Mouse (Mus musculus) adrenal gland, postnatal 10 days (tissue): ENCODE results near the gene Syt12. TPM values are rescaled to one million over a fixed set of nuclear protein-coding genes. Genes with fewer than 3 reads are reported as not detected.
A peak's percentile ranks its signal among the peaks of the same experiment; 100 is the strongest.
"Not testable (repeated sequence)": the region's sequence is repeated elsewhere in the genome, so short reads cannot be mapped to it uniquely, and the experiment has no call there.

Source experiments
- DNase-seq: peaks from one replicate; pipeline ENCODE4 v3.0.0; 2021; ENCODE audit warnings: mixed read lengths
- total RNA-seq, 2 experiments: library from RNA; stranded (reverse); gene quantifications; 2 replicates each; pipeline ENCODE4 v1.2.3; 2021

Syt12 gene
- total RNA-seq, 2 experiments from 2014 or later = 18.8 to 22.7 TPM

DNA sequence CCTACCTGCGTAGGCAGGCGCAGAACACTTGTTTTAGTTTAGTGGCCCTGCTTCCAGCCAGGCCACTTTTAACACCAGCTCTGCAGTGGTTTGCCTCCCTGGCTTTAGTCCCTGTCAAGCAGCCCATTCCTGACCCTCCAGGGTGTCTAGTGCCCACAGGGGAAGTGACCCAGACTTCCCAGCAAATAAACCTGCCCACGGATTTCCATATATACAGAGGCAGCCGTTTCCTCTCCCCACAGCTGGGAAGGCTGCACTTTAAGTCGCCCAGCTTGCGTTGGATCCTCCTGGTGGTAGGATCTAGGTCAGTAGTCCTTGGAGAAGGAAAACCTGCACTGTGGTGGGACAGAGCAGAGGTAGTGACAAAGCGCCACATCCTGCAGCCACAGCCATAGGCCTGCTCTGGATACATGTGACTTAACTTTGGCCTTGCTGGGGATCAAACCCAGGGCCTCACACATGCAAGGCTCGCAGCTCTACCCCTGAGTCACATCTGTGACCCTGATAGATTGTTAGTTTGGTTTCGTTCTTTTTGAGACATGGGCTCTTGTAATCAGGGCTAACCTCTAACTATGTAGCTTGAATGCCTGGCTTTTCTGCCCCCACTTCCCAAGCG is 13.9 kb upstream of the Syt12 start:
- DNase-seq = peak; percentile 48

DNA sequence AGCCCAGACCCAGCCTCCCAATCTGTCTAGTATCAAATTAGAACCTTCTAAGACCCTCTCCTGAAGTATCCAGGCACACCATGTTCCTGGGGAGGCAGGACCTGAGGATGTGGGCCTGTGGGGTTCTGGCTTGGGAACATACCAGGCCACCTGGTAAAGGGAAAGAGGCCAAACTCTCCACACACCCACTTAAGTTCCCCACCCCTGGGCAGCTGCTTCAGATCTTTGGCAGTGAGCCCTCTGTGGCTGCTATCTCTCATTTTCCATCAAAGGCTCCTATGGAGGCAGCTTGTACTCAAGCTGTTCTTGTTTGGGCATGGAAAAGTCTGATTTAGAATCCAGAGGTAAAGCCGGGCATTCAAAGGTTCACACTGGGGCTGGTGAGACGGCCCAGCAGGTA is 10.6 kb upstream of the Syt12 start:
- no peak for DNase-seq

DNA sequence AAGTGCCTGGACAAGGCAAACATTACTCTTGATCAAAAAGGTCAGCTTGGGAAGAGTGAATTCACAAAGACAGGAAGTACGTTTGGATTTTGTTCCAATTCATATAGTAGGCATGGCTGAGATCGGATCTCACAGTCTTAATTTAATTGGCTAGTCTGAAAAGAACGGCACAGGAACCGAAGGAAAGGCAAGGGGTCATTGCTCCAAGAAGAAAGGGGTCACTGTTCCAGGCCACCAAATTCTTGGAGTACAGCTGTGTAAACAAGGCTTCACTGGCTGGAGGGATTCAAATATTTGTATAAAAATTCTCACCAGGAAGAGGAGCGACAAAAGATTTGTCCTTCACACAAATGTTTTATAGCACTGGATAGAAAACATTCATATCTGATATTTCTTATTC is 7.8 kb upstream of the Syt12 start:
- no peak for DNase-seq

DNA sequence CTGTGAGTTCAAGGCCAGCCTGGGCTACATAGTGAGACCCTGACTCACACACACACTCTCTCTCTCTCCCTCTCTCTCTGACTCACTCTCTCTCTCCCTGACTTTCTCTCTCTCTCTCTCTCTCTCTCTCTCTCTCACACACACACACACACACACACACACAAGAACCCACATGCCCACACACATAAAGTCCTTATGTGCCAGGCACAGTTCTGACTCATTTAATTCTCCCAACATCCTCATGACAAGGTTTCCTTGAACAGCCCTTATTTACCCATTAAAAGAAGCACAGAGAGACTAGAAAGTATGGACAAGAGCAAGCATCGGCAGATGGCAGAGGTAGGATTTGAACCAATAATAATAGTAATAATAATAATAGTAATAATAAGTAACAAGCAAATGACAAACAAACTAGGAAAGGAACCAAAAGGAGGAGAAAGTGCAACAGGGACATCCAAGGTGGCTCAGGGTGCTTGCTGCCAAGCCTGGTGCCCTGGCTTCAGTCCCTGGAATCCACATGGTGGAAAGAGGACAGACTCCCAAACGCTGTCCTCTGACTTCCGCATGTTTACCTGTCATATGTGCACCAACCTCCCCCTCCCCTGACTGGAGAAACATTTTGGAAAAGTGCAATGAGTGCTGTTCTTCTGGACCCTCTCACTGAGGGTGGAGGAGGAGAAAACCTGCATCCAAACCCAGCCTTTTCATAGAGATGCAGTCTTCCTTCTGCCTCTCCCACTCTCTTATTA is 5.0 kb upstream of the Syt12 start:
- peak; percentile 43 for DNase-seq

DNA sequence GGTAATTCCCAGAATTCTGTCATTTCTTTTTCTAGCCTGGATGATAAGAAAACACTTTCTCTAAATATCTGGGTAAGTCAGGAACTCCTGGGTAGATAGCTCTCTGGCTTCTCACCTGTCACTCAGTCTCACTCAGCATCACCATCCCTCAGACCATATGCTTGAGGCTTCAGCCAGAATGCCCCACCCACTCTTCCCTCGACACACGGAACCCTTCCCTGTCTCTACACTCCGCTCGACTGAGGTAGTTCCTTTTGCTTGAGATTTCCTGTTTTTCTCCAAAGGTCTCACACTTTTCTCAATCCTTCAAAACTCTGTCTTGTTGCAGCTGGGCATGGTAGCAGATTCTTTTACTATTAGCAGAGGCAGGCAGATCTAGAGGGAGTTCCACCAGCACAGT is 4.1 kb upstream of the Syt12 start:
- DNase-seq = no peak

DNA sequence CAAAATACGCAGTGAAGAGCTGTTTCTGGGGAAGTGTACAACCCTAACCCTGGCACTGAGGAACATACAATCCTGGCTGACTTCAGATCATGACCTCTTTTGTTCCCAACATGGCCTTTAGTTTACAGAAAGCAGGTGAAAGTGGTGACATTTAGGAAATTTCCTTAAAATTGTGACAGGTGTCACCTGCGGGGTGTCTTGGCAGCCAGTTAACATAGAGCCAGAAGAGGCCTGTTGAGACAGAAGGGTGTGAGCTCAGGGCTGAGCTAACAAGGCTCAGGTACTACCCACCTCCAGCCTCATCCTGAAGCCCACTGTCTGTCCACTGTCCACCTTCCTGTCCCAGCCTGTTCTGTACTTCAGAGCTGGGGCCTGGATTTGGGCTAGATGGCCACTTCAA is 2.8 kb upstream of the Syt12 start:
- DNase-seq = no peak

DNA sequence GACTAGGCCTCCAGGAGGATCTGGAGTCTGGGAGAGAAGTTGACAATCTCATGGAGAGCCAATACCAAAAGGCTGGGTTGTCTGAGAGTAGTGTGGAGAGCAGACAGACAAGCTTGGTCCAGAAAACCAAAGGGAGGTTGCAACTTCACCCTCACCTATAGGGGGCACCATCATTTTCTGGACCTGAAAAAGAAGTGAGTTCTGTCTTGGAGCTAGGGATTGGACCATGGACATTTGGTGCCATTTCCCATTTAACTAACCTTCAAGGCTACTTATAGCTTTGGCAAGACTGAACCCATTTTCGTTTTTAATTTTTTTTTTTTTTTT is 906 bp upstream of the Syt12 start:
- DNase-seq = no peak

DNA sequence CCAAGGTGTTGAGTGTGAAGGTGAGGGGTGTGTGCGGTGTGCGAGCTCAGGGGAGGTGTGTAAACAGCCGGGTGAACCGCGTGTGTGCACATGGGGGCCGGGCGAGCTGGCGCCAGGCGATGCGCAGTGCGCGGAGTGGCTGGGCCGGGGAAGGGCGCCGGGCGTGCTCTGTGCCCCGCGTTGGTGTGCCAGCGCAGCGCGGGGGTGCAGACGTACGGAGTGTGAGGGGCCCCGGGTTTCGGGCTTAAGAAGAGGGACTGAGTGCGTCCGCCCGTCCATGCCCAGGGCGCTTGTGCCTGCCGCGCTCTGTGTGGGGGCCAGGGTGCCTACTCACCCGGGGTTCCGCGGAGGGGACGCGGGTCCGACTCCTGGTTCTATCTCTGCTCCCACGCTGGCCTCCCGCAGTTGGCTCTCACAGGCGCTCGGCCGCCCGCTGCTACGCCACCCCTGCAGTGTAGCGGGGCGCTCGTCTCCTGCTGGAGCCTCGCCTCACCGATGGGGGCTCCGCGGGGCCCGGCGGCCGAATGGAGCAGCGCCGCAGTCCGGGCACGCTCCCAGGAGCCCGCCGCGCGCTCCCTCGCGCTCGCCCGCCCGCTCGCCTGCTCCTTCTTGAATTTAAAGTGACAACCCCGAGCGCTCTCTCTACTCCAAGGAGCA is 518 bp downstream of the Syt12 start:
- DNase-seq = peak; percentile 73

DNA sequence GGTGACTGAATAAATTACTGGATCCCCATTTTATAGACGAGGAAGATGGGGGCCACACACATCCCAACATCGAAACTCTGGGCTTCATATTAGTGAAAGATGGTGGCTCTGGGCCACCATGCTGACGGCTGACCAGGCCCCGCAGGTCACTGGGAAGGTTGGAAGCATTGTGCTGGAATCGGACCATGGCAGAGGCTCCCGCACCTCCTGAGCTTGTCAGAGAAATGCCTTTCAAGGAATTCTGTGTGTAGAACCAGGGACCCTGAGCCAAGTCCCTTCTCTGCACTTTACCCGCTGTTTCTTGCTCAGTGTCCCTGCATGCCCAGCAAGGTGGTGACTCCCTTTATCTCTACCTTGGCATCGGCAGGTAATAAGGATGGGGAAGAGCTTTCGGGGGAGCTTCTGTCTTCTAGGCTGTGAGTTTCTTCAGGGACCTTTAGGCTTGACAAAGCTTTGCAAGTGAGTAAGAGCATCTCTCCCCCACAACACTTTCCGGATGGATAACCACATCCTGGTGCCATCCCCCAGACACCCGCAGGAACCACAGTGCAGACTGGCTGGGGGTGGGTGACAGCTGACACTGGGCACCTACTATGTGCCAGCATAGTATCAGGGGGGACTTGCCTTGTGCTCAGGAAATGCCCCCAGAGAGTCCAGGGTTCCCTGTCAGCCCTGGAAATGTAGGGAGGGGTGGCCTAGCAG is 1.9 kb downstream of the Syt12 start:
- DNase-seq = no peak

DNA sequence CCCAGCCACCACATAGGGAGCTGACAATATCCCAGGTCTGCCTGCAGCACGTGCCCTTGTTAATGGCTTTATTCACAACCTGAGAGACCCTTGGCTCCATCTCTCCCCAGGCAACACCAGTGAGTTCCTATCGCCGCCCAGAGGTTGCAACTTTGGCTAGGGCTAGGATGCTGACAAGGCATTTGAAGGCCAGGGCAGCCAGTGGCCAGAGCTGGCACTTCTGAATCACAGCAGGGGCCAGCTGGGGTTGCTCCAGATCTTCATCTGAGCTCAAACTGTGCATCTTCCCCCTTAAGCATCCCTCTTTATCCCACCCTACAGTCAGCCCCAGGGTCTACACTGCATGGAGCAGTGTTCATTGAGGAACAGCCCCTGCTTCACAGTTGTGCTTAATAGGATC is 2.5 kb downstream of the Syt12 start:
- DNase-seq = no peak

DNA sequence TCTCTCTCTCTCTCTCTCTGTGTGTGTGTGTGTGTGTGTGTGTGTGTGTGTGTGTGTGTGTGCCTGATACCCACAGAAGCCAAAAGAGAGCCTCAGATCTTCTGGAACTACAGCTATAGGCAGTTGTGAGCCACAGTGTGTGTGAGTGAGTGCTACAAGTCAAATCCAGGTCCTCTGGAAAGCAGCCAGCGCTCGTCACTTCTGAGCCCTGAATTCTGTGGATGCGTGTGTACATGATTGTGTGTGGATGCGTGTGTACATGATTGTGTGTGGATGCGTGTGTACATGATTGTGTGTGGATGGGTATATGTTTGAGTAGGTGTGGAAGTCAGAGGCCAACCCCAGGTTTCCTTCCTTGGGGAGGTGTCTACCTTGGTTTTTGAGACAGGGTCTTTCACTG is 3.7 kb downstream of the Syt12 start:
- no peak for DNase-seq

DNA sequence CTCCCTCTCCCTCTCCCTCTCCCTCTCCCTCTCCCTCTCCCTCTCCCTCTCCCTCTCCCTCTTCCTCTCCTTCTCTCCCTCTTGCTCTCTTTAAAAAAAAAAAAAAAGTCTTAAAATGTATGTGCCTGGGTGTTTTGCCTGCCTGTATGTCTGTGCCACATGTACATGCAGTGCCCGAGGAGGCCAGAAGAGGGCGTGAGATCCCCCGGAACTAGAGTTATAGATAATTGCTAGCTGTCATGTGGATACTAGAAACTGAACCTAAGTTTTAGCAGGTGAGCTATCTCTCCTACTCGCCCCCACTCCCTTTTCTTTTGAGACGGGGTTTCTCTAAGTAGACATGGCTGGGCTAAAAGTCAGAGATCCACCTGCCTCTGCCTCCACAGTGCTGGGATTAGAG is 8.9 kb downstream of the Syt12 start:
- peak; percentile 59 for DNase-seq

DNA sequence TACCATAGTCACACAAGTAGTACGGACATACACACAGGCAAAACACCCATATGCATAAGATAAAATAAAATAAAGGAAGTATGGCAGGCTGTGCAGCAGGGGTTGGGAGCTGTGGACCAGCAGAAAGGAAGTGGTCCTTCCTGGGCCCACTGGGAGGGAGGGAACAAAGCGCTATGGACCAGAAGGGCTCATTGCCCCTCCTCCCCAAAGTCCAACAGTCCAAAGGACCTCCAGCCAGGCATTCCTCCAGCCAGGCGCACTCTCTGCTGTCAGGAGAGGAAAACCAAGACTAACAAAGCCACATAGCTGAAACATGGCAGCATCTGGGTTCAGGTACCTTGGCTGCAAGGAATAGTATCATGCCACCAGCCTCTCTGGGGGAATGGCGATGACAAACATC is 12.6 kb downstream of the Syt12 start:
- DNase-seq = no peak

DNA sequence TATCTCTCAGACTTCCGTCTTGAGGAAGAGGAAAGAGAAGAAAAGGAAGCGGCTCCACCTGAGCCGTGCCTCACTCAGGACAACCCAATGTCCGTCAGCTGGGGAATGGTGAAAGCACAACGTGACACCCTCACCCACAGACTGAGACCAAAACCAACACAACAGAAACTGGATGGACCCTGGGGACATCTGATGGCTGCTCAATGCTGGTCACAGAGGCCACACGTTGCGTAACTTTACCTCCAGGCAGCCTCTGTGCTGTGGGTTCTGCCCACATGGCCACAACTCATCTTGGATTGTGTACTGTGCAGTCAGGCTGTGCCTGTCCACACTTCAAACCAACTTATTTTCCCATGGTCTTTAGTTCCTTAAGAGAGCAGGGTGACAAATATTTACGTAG is 15.3 kb downstream of the Syt12 start:
- DNase-seq = peak; percentile 25

DNA sequence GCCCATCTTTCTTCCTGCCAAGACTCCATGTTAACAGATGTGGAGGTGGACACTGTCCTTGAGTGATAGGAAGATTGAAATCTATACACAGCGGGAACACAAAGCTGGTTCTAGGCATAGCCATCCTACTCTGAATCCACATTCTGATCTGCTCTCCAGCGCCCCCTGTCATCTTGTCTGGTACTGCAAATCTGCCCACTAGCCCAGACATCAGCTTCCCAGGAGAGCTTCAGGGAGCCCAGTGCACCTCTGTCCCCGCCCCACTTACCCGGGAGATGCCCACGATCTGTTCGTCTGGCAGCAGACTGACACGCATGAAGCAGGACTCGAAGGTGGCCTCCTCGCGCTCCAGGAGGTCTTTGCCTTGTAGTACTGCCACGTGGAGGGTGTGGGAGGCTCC is 21.0 kb downstream of the Syt12 start:
- DNase-seq = peak; percentile 81

DNA sequence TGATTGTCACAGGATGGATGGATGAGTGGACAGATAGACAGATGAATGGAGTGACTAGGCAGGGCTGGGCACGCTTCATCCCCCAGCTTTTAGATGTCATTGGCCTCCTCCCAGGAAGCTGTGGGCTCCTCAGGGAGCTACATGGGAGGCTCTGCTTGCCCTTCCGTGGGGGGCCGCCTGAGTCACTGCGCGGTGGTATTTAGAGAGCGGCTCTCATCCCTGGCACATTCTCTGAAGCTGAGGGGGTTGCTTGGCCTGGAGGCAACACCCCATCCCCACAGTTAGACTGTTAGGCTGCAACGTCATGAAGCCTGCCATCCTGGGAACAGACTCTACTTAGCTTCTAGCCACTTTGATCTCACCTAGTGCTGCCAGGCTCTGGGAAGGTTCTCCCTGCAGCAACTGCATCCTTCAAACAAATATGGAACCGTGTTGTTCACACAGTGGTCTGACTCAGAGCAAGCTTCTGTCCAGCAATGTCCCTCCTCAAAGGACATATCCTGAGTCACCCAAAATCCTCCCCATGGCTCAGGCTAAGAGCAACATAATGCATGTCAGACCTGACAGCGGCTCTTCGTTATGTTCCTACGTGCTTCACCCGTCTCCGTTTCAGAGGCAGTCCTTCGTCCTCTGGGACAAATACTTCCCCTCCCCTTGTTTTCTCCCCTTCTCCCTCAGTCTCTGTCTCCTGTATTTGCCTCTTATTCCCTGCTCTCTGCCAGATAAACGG is 22.0 kb downstream of the Syt12 start:
- peak; percentile 37 for DNase-seq

DNA sequence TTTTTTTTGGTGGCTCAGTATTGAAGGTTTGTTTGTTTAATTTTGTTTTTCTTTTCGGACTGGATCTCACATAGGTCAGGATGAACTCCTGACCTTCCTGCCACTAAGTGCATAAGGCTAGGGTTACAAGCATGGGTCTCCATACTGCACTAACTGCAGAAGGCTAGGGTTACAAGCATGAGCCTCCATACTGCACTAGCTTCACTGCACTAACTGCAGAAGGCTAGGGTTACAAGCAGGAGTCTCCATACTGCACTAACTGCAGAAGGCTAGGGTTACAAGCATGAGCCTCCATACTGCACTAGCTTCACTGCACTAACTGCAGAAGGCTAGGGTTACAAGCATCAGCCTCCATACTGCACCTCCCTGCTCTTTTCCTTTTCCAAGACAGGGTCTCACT is 23.2 kb downstream of the Syt12 start:
- not testable (repeated sequence) for DNase-seq

DNA sequence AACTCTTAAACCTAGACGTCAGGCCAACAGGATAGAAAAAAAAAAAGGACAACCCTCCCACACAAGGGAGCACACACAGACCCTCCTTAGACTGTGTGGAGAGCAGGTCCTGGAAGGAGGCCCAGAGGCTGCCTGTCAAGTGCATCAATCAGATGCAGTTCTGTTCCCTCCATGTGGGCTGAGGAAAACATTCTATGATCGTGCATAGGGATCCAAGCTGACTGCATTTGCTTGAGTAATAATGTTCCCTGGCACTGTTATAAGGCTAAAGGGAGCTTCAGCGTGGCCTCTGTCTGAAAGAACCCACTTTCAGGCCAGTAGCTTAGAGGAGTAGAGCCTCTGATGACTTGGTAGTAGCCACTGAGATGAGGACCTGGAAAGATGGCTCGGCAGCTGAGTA is 24.7 kb downstream of the Syt12 start:
- no peak for DNase-seq

DNA sequence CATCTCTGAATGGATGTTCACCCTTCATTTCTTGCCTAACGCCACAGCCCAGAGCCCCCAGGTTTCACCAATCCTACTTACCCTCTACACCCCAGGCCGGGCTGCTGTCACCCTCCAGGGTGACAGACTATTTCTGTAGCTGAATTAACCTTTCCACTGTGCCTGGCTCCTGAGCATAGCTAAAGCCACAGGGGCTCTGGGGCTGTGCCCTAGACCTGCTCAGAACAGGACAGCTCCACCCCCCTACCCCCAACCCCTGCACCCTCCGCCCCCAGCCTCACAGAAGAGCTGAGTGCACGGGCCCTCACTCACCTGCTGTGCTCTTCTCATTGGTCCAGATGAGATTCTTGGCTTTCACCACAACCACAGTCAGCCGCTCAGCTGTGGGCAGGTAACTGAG is 25.3 kb downstream of the Syt12 start:
- no peak for DNase-seq

DNA sequence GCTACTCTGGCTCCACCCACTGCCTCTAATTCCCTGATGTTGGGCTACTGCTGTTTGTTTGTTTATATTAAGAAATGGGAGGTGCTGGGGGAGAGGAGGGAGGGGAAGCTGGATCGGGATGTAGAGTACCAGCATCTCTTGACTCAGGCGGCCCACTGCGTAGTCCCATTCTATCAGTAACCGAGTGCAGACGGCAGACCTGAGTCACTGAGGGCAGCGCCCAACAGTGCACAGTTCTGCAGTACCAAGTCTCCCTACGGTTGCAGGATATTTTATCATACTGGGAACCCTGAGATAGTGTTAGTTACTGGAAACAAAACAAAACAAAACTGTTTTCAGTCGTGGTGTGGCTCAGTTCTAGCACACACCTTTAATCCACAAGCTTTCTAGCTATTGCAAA is 26.1 kb downstream of the Syt12 start:
- DNase-seq = no peak

DNA sequence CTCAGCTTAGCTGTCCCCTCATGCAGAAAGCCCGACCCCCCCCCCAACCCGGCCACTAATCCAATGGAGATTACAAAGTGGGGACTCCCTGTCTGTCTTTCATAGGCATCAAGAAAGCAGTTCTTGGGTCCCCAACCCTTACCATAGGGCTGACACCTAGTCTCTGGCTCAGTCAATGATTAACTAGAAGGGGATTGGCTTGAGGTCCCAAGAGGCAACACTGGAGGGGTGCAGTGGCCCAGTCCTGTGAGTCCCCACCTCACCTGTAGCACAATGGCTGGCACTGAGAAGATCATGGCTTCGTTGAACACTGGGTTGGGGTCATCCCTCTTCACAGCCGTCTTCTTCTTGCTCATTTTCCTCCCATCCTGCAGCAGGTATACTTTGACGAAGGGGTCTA is 26.6 kb downstream of the Syt12 start:
- DNase-seq = no peak

DNA sequence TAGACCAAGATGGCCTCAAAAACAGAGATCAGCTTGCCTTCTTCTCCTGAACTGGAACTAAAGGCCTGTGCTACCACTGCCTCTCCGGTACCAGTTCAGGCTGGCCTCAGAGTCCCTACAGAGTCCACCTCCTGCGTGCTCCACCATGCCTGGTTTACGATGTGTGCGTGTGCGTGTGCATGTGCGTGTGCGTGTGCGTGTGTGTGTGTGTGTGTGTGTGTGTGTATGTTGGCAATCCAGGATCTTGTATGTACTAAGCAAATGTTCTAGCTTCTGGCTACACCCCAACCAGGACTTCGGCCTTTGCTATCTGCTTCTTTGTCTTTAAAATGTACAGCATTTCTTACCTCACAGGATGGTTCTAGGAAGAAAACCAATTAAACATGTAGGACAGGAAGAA is 28.0 kb downstream of the Syt12 start:
- DNase-seq = no peak

DNA sequence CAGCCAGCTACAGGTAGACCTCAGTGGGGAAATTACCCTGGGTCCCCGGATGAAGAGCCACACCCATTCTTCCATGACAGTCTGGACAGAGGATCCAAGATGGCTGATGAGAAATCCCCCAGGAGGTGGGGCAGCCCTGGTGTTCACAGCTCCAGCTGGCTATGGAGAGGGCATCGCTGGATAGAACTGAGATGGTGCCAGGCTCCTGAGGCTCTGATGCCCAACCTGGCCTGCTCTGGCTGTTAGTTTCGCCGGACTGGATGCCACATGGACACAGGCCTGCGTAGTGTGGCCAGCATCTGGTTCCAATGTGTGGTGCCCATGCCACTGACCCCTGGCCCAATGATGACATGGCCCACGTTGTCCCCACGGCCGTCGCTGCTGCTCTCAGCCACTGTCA is 29.8 kb downstream of the Syt12 start:
- no peak for DNase-seq
